Mouse (Mus musculus) embryonic facial prominence, embryonic 14.5 days (tissue): ENCODE measurements around the gene Ccdc28b. TPM values are rescaled to one million over a fixed set of nuclear protein-coding genes. Genes with fewer than 3 reads are reported as not detected.

ENCODE experiments used
- ATAC-seq: fragments of 200-750 bp; cut with Nextera tagmentation; 2 replicates; pipeline ENCODE4 v1.8.0; 2017; ENCODE audit warnings: low read depth, moderate number of reproducible peaks, moderate TSS enrichment
- DNase-seq: peaks from one replicate; pipeline ENCODE4 v3.0.0-alpha.2; 2015; ENCODE audit warnings: low spot score
- H3K27ac ChIP-seq: fragments of 300-500 bp; sonication (generic); replicated peaks from 2 replicates; pipeline ENCODE4 v1.5.1; 2014; ENCODE audit warnings: low read depth, mild to moderate bottlenecking, low read length, moderate library complexity
- H3K27me3 ChIP-seq: fragments of 300-500 bp; sonication (generic); replicated peaks from 2 replicates; pipeline ENCODE4 v1.6.1; 2014; ENCODE audit warnings: low read length; ENCODE audit not compliant: control insufficient read depth, insufficient read depth
- H3K36me3 ChIP-seq: fragments of 300-500 bp; sonication (generic); 2 replicates; pipeline ENCODE4 v1.6.1; 2014; ENCODE audit warnings: low read length, mixed read lengths; ENCODE audit not compliant: control insufficient read depth, insufficient read depth
- H3K4me1 ChIP-seq: fragments of 300-500 bp; sonication (generic); 2 replicates; pipeline ENCODE4 v1.6.1; 2014; ENCODE audit warnings: antibody characterized with exemption, low read length; ENCODE audit not compliant: control insufficient read depth, insufficient read depth
- H3K4me2 ChIP-seq: fragments of 300-500 bp; sonication (generic); 2 replicates; pipeline ENCODE4 v1.6.1; 2014; ENCODE audit warnings: low read depth, mild to moderate bottlenecking, low read length, moderate library complexity, mixed read lengths
- H3K4me3 ChIP-seq: fragments of 300-500 bp; sonication (generic); 2 replicates; pipeline ENCODE4 v1.5.1; 2014; ENCODE audit warnings: low read depth, mild to moderate bottlenecking, low read length
- H3K9ac ChIP-seq: fragments of 300-500 bp; sonication (generic); 2 replicates; pipeline ENCODE4 v1.6.1; 2014; ENCODE audit warnings: low read depth, mild to moderate bottlenecking, low read length, moderate library complexity, mixed read lengths
- H3K9me3 ChIP-seq: fragments of 300-500 bp; sonication (generic); 2 replicates; pipeline ENCODE4 v1.6.1; 2016; ENCODE audit warnings: low read length; ENCODE audit not compliant: control insufficient read depth
- WGBS: fragments of 180-500 bp; shearing (Covaris S2); extraction: QIAGEN DNeasy Blood & Tissue Kit; methylation state at CpG from one replicate; pipeline ENCODE4 v1.1.7; 2014; 5-methylcytosine and 5-hydroxymethylcytosine counted together
- polyA plus RNA-seq: library from polyadenylated mRNA; unstranded; fragments of >200 nt; fragmentation: Nextera tagmentation; extraction: Ambion mirVana; gene quantifications from 2 replicates; pipeline ENCODE4 v1.2.1, GENCODE M21; 2014

Gene Ccdc28b
- polyA plus RNA-seq, 1 experiment from 2014 or later, result 49.7 TPM

GRCm38 (mm10) chr4:129630944-129631343 lies 7.2 kb upstream of the Ccdc28b start:
- WGBS, result 79% methylated on average over 3 of the region's 4 CpGs
- H3K36me3 ChIP-seq, result peaks cover 100% of the 10 kb centered on the region
- no peak overlapping the region for H3K4me3 ChIP-seq
- no peaks in the 10 kb centered on the region for H3K27me3 ChIP-seq
- no peak overlapping the region for H3K4me2 ChIP-seq
- H3K27ac ChIP-seq, result no peak overlapping the region
- H3K9me3 ChIP-seq, result no peaks in the 10 kb centered on the region
- no peaks in the 10 kb centered on the region for H3K4me1 ChIP-seq
- ATAC-seq (no peak), DNase-seq (no peak)
- H3K9ac ChIP-seq, result no peak overlapping the region

GRCm38 (mm10) chr4:129626035-129626434 lies 2.3 kb upstream of the Ccdc28b start:
- 71% methylated on average over 6 of the region's 6 CpGs for WGBS
- H3K9me3 ChIP-seq, result no peaks in the 10 kb centered on the region
- H3K9ac ChIP-seq, result no peak overlapping the region
- peaks cover 18% of the 10 kb centered on the region for H3K4me1 ChIP-seq
- no peaks in the 10 kb centered on the region for H3K27me3 ChIP-seq
- DNase-seq, result no peak
- no peak for ATAC-seq
- H3K4me2 ChIP-seq, result no peak overlapping the region
- H3K4me3 ChIP-seq, result no peak overlapping the region
- H3K27ac ChIP-seq, result no peak overlapping the region
- H3K36me3 ChIP-seq, result peaks cover 58% of the 10 kb centered on the region

GRCm38 (mm10) chr4:129625496-129625895 lies 1.7 kb upstream of the Ccdc28b start:
- DNase-seq (no peak), ATAC-seq (no peak)
- Histone ChIP-seq H3K4me3 (no peak overlapping the region), H3K9ac (no peak overlapping the region), H3K27me3 (no peaks in the 10 kb centered on the region), H3K27ac (peak overlapping the region; percentile 93; the same call in 1 of the 2 replicates), H3K9me3 (no peaks in the 10 kb centered on the region), H3K4me2 (peak overlapping the region; percentile 89), H3K4me1 (peaks cover 18% of the 10 kb centered on the region), H3K36me3 (peaks cover 53% of the 10 kb centered on the region)
- WGBS, result 40% methylated on average over 4 of the region's 4 CpGs

- Histone ChIP-seq H3K27ac (peak overlapping the region; percentile 93), H3K27me3 (no peaks in the 10 kb centered on the region), H3K9me3 (no peaks in the 10 kb centered on the region), H3K4me1 (peaks cover 18% of the 10 kb centered on the region), H3K36me3 (peaks cover 48% of the 10 kb centered on the region), H3K4me2 (peak overlapping the region; percentile 89), H3K4me3 (peak overlapping the region; percentile 59), H3K9ac (peak overlapping the region; percentile 72)
- peak; percentile 6; the same call in 1 of the 2 replicates for ATAC-seq
- DNase-seq, result peak; percentile 74
- WGBS, result 3% methylated on average over 6 of the region's 6 CpGs
Measured at GRCm38 (mm10) chr4:129625029-129625370, 1.3 kb upstream of the Ccdc28b start.

- Histone ChIP-seq H3K9me3 (no peaks in the 10 kb centered on the region), H3K4me3 (peak overlapping the region; percentile 59), H3K36me3 (peaks cover 42% of the 10 kb centered on the region), H3K9ac (peak overlapping the region; percentile 72), H3K27ac (peak overlapping the region; percentile 93), H3K4me2 (peak overlapping the region; percentile 89), H3K27me3 (no peaks in the 10 kb centered on the region), H3K4me1 (peaks cover 18% of the 10 kb centered on the region)
- peak; percentile 94 for ATAC-seq
- DNase-seq, result peak; percentile 96
- WGBS, result 2% methylated on average over 18 of the region's 18 CpGs
Measured at GRCm38 (mm10) chr4:129624281-129625028, 708 bp upstream of the Ccdc28b start.

GRCm38 (mm10) chr4:129622803-129623535 lies 778 bp downstream of the Ccdc28b start:
- H3K36me3 ChIP-seq, result peaks cover 27% of the 10 kb centered on the region
- H3K9me3 ChIP-seq, result no peaks in the 10 kb centered on the region
- no peaks in the 10 kb centered on the region for H3K27me3 ChIP-seq
- H3K27ac ChIP-seq, result peak overlapping the region; percentile 93
- WGBS, result 21% methylated on average over 8 of the region's 8 CpGs
- DNase-seq (no peak), ATAC-seq (no peak)
- H3K4me3 ChIP-seq, result peak overlapping the region; percentile 59
- peaks cover 22% of the 10 kb centered on the region for H3K4me1 ChIP-seq
- peak overlapping the region; percentile 89 for H3K4me2 ChIP-seq
- H3K9ac ChIP-seq, result peak overlapping the region; percentile 72

GRCm38 (mm10) chr4:129622120-129622802 lies 1.5 kb downstream of the Ccdc28b start:
- 76% methylated on average over 11 of the region's 11 CpGs for WGBS
- H3K9me3 ChIP-seq, result no peaks in the 10 kb centered on the region
- H3K27ac ChIP-seq, result no peak overlapping the region
- H3K4me3 ChIP-seq, result 0 out of 2 replicates have a peak overlapping the region, but pooled peaks have one; percentile 59
- peak overlapping the region; percentile 89 for H3K4me2 ChIP-seq
- ATAC-seq (no peak), DNase-seq (no peak)
- H3K4me1 ChIP-seq, result peaks cover 23% of the 10 kb centered on the region
- H3K36me3 ChIP-seq, result peaks cover 23% of the 10 kb centered on the region
- no peaks in the 10 kb centered on the region for H3K27me3 ChIP-seq
- peak overlapping the region; percentile 72; the same call in 1 of the 2 replicates for H3K9ac ChIP-seq

- Histone ChIP-seq H3K9ac (peak overlapping the region; percentile 39; the same call in 1 of the 2 replicates), H3K4me3 (no peak overlapping the region), H3K27me3 (no peaks in the 10 kb centered on the region), H3K9me3 (no peaks in the 10 kb centered on the region), H3K4me1 (peaks cover 23% of the 10 kb centered on the region), H3K4me2 (no peak overlapping the region), H3K27ac (no peak overlapping the region), H3K36me3 (peaks cover 23% of the 10 kb centered on the region)
- no peak for DNase-seq
- 75% methylated on average over 8 of the region's 8 CpGs for WGBS
- ATAC-seq, result no peak
Measured at GRCm38 (mm10) chr4:129621283-129621841, 2.4 kb downstream of the Ccdc28b start.
